Mouse (Mus musculus) heart, postnatal 36 days (tissue): ENCODE measurements around the gene Emc1. TPM values are rescaled to one million over a fixed set of nuclear protein-coding genes. Genes with fewer than 3 reads are reported as not detected.

ENCODE experiments used
- DNase-seq, 2 experiments: peaks; one replicate each; pipeline ENCODE4 v3.0.0; 2021 to 2022
- intact Hi-C: fragments of 180-260 bp; cut with DNase I; formaldehyde crosslinking; loops from one replicate; pipeline ENCODE4 v1.15.1; 2025
- microRNA-seq, 2 experiments: library from miRNA; unstranded; fragments of <30 nt; microRNA quantifications; one replicate each; pipeline ENCODE4 v1.2.0; 2021; ENCODE audit warnings: borderline number of aligned reads in 2 of 2
- total RNA-seq, 2 experiments: library from RNA; stranded (reverse); gene quantifications; 2 replicates each; pipeline ENCODE4 v1.2.3; 2021

Gene Emc1
- total RNA-seq, 2 experiments from 2014 or later: 50.2 to 50.6 TPM

DNA sequence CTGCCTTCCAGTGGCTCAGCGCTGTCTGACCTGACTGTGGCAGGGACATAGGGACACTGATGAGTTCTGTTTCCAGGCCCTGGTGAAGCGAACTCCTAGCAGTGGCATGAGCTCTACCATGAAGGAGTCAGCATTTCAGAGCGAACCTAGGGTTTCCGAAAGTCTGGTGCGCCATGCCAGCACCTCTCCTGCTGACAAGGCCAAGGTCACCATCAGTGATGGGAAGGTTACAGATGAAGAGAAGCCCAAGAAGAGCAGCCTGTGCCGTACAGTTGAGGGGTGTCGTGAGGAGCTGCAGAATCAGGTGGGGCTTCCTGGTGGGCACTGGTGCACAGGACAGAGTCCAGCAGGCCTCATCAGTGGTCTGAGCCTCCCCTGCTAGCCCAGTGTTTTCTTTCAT is 69.2 kb downstream of the Emc1 start:
- DNase-seq: no peak
- intact Hi-C loops: no loop called here

GRCm38 (mm10) chr4:139422409-139422808 is 70.0 kb downstream of the Emc1 start:
- DNase-seq: no peak
- intact Hi-C loops: no loop called here

- intact Hi-C loops: no loop called here
- DNase-seq: no peak
These were observed 70.9 kb downstream of the Emc1 start for GRCm38 (mm10) chr4:139423270-139423669.

Small RNA genes within 50 kb of the gene (microRNA-seq; reads per million reads assigned to microRNA genes)
- gene Gm24245 (0 reads per million in 2 experiments), gene Gm25732 (0 to 1.3 reads per million in 2 experiments)

Other genes with a start within 250 kb of the Emc1 start
- gene Minos1, start 221.5 kb upstream of the Emc1 start, total RNA-seq: 100 to 1,000 TPM; 679 to 769 TPM
- gene Capzb, start 159.7 kb upstream of the Emc1 start, total RNA-seq: 100 to 1,000 TPM; 393 to 443 TPM
- gene Pqlc2, start 41.9 kb upstream of the Emc1 start, total RNA-seq: 1 to 10 TPM; 6.4 to 7.4 TPM
- 10 to 100 TPM; 52.5 to 53.3 TPM for gene Akr7a5, start 41.8 kb upstream of the Emc1 start, total RNA-seq
- 10 to 100 TPM; 26.8 to 28.6 TPM for gene Mrto4, start within 50 bp of the Emc1 start, total RNA-seq
- 100 to 1,000 TPM; 107 to 109 TPM for gene Ubr4, start within 50 bp of the Emc1 start, total RNA-seq
- 1 to 10 TPM; 5.7 to 6.0 TPM for gene Iffo2, start 178.0 kb downstream of the Emc1 start, total RNA-seq